Mouse (Mus musculus): ENCODE data around the gene Nfe2l1.

DNA sequence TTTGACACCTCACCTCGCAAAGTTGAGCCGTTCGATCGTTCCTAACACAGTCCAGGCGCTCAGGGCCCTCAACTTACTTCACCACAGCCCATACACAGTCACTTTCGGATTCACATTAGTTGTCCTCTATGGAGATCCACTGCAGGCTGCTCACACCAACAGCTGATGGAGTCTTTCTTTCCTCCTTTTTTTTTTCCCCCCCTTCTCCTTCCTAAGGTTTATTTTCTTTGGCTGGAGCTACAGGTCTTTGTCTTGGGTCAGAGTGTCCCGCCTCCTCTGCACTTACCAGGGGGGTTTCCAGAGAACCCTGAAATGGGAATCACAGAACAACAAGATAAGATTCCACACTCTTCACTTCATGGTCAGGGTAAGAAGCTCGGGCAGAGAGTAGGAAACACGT, 1.9 kb downstream of the Nfe2l1 start:
- TF ChIP-seq CTCF (IDR thresholded peaks at IDR 0.05; ENCODE audit: borderline replicate concordance, extremely low read depth, insufficient read depth, insufficient read length): no peak
- no peak for TF ChIP-seq POLR2A (IDR thresholded peaks at IDR 0.05; ENCODE audit: borderline replicate concordance, extremely low read depth, insufficient read depth, insufficient read length, poor library complexity, severe bottlenecking)
